Mouse (Mus musculus): Measurements from ENCODE around the gene Rbfox1. TPM values are rescaled to one million over a fixed set of nuclear protein-coding genes. Genes with fewer than 3 reads are reported as not detected.

Rbfox1 gene
- total and polyA plus RNA-seq, 2 experiments: 0.09 TPM; not detected in 1

GRCm38 (mm10) chr16:6640330-6640729 lies 755.2 kb downstream of the Rbfox1 start:
- WGBS: 35% methylated on average over 1 of the region's 1 CpGs
- TF ChIP-seq POLR2A (IDR thresholded peaks at IDR 0.05; ENCODE audit: extremely low read depth, insufficient read depth, low read length): no peak
- Histone ChIP-seq H3K9ac (ENCODE audit: low read depth, low read length) (no peak overlapping the region), H3K79me2 (ENCODE audit: control insufficient read depth, insufficient read depth, low read length) (no peaks in the 10 kb centered on the region), H3K27me3 (ENCODE audit: control insufficient read depth, insufficient read depth, low read length) (no peaks in the 10 kb centered on the region), H3K27ac (replicated peaks; ENCODE audit: insufficient read depth, low read depth, low read length) (no peak overlapping the region), H3K4me1 (ENCODE audit: control insufficient read depth, insufficient read depth, low read length) (no peaks in the 10 kb centered on the region), H3K36me3 (ENCODE audit: control insufficient read depth, insufficient read depth, low read length) (no peaks in the 10 kb centered on the region), H3K4me3 (ENCODE audit: insufficient read depth, low read depth, low read length) (no peak overlapping the region)
- no peak for DNase-seq (ENCODE audit: extremely low read depth, low read depth, low spot score)

GRCm38 (mm10) chr16:6646941-6647340 lies 761.8 kb downstream of the Rbfox1 start:
- H3K27ac ChIP-seq (replicated peaks; ENCODE audit: insufficient read depth, low read depth, low read length): no peak overlapping the region
- no peak overlapping the region for H3K4me3 ChIP-seq (ENCODE audit: insufficient read depth, low read depth, low read length)
- WGBS: 84% methylated on average over 5 of the region's 5 CpGs
- TF ChIP-seq POLR2A (IDR thresholded peaks at IDR 0.05; ENCODE audit: extremely low read depth, insufficient read depth, low read length): no peak
- H3K9ac ChIP-seq (ENCODE audit: low read depth, low read length): no peak overlapping the region
- H3K4me1 ChIP-seq (ENCODE audit: control insufficient read depth, insufficient read depth, low read length): no peaks in the 10 kb centered on the region
- no peaks in the 10 kb centered on the region for H3K27me3 ChIP-seq (ENCODE audit: control insufficient read depth, insufficient read depth, low read length)
- H3K79me2 ChIP-seq (ENCODE audit: control insufficient read depth, insufficient read depth, low read length): no peaks in the 10 kb centered on the region
- no peak for DNase-seq (ENCODE audit: extremely low read depth, low read depth, low spot score)
- no peaks in the 10 kb centered on the region for H3K36me3 ChIP-seq (ENCODE audit: control insufficient read depth, insufficient read depth, low read length)

GRCm38 (mm10) chr16:6648753-6649152 lies 763.6 kb downstream of the Rbfox1 start:
- WGBS: 71% methylated on average over 1 of the region's 1 CpGs
- no peak overlapping the region for H3K27ac ChIP-seq (replicated peaks; ENCODE audit: insufficient read depth, low read depth, low read length)
- H3K9ac ChIP-seq (ENCODE audit: low read depth, low read length): no peak overlapping the region
- H3K79me2 ChIP-seq (ENCODE audit: control insufficient read depth, insufficient read depth, low read length): no peaks in the 10 kb centered on the region
- no peaks in the 10 kb centered on the region for H3K27me3 ChIP-seq (ENCODE audit: control insufficient read depth, insufficient read depth, low read length)
- no peaks in the 10 kb centered on the region for H3K4me1 ChIP-seq (ENCODE audit: control insufficient read depth, insufficient read depth, low read length)
- H3K36me3 ChIP-seq (ENCODE audit: control insufficient read depth, insufficient read depth, low read length): no peaks in the 10 kb centered on the region
- H3K4me3 ChIP-seq (ENCODE audit: insufficient read depth, low read depth, low read length): no peak overlapping the region
- DNase-seq (ENCODE audit: extremely low read depth, low read depth, low spot score): no peak
- TF ChIP-seq POLR2A (IDR thresholded peaks at IDR 0.05; ENCODE audit: extremely low read depth, insufficient read depth, low read length): no peak
- TF ChIP-seq CTCF (IDR thresholded peaks at IDR 0.05; ENCODE audit: low read depth, low read length): no peak

- Histone ChIP-seq H3K27me3 (ENCODE audit: control insufficient read depth, insufficient read depth, low read length) (no peaks in the 10 kb centered on the region), H3K4me3 (ENCODE audit: insufficient read depth, low read depth, low read length) (no peak overlapping the region), H3K27ac (replicated peaks; ENCODE audit: insufficient read depth, low read depth, low read length) (no peak overlapping the region), H3K79me2 (ENCODE audit: control insufficient read depth, insufficient read depth, low read length) (no peaks in the 10 kb centered on the region), H3K9ac (ENCODE audit: low read depth, low read length) (no peak overlapping the region), H3K4me1 (ENCODE audit: control insufficient read depth, insufficient read depth, low read length) (no peaks in the 10 kb centered on the region), H3K36me3 (ENCODE audit: control insufficient read depth, insufficient read depth, low read length) (no peaks in the 10 kb centered on the region)
- DNase-seq (ENCODE audit: extremely low read depth, low read depth, low spot score): no peak
- WGBS: 76% methylated on average over 2 of the region's 2 CpGs
- TF ChIP-seq POLR2A (IDR thresholded peaks at IDR 0.05; ENCODE audit: extremely low read depth, insufficient read depth, low read length) (no peak), CTCF (IDR thresholded peaks at IDR 0.05; ENCODE audit: low read depth, low read length) (no peak)
Measured at GRCm38 (mm10) chr16:6658594-6658993, 773.4 kb downstream of the Rbfox1 start.

GRCm38 (mm10) chr16:6686076-6686757 lies 801.1 kb downstream of the Rbfox1 start:
- Histone ChIP-seq H3K27me3 (ENCODE audit: control insufficient read depth, insufficient read depth, low read length) (no peaks in the 10 kb centered on the region), H3K79me2 (ENCODE audit: control insufficient read depth, insufficient read depth, low read length) (no peaks in the 10 kb centered on the region), H3K36me3 (ENCODE audit: control insufficient read depth, insufficient read depth, low read length) (no peaks in the 10 kb centered on the region), H3K27ac (replicated peaks; ENCODE audit: insufficient read depth, low read depth, low read length) (no peak overlapping the region), H3K4me1 (ENCODE audit: control insufficient read depth, insufficient read depth, low read length) (no peaks in the 10 kb centered on the region), H3K4me3 (ENCODE audit: insufficient read depth, low read depth, low read length) (no peak overlapping the region), H3K9ac (ENCODE audit: low read depth, low read length) (no peak overlapping the region)
- WGBS: 86% methylated on average over 1 of the region's 1 CpGs
- no peak for DNase-seq (ENCODE audit: extremely low read depth, low read depth, low spot score)
- no peak for TF ChIP-seq CTCF (IDR thresholded peaks at IDR 0.05; ENCODE audit: low read depth, low read length)
- no peak for TF ChIP-seq POLR2A (IDR thresholded peaks at IDR 0.05; ENCODE audit: extremely low read depth, insufficient read depth, low read length)

GRCm38 (mm10) chr16:6704847-6705246 lies 819.7 kb downstream of the Rbfox1 start:
- no peaks in the 10 kb centered on the region for H3K79me2 ChIP-seq (ENCODE audit: control insufficient read depth, insufficient read depth, low read length)
- no peak for DNase-seq (ENCODE audit: extremely low read depth, low read depth, low spot score)
- 91% methylated on average over 5 of the region's 5 CpGs for WGBS
- no peaks in the 10 kb centered on the region for H3K36me3 ChIP-seq (ENCODE audit: control insufficient read depth, insufficient read depth, low read length)
- no peak overlapping the region for H3K27ac ChIP-seq (replicated peaks; ENCODE audit: insufficient read depth, low read depth, low read length)
- H3K27me3 ChIP-seq (ENCODE audit: control insufficient read depth, insufficient read depth, low read length): no peaks in the 10 kb centered on the region
- no peak overlapping the region for H3K9ac ChIP-seq (ENCODE audit: low read depth, low read length)
- no peaks in the 10 kb centered on the region for H3K4me1 ChIP-seq (ENCODE audit: control insufficient read depth, insufficient read depth, low read length)
- H3K4me3 ChIP-seq (ENCODE audit: insufficient read depth, low read depth, low read length): no peak overlapping the region
- TF ChIP-seq POLR2A (IDR thresholded peaks at IDR 0.05; ENCODE audit: extremely low read depth, insufficient read depth, low read length) (no peak), CTCF (IDR thresholded peaks at IDR 0.05; ENCODE audit: low read depth, low read length) (no peak)
